Mouse (Mus musculus): Measurements from ENCODE around the gene Smg1. TPM values are rescaled to one million over a fixed set of nuclear protein-coding genes. Genes with fewer than 3 reads are reported as not detected.

Gene Smg1
- total and polyA plus RNA-seq, 2 experiments from 2014 or later, result 16.0 to 44.1 TPM

DNA sequence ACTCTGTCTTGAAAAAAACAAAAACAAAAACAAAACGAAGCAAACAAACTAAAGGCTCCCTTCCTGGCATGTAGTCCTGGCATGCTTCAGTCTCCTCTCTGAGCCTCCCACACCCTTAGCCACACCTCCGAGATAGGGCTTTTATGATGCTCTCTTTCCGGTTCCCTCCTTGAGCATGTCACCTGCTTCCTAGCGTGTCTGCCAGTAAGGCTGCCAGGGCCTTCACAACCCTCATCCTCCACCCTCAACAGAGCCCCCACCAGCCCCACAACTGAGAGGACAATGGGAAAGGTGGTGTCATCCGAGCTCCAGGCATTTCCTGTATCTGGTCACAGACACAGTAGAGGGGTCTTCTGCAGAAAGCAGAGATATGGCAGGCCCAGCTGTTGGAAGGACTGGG is 18.9 kb upstream of the Smg1 start:
- no peak for DNase-seq (ENCODE audit: low spot score)
- H3K4me3 ChIP-seq (ENCODE audit: low read depth, low read length), result no peak overlapping the region
- no peaks in the 10 kb centered on the region for H3K27me3 ChIP-seq (ENCODE audit: insufficient read depth, low read length)
- H3K36me3 ChIP-seq (ENCODE audit: insufficient read depth, low read length), result no peaks in the 10 kb centered on the region
- H3K4me1 ChIP-seq (ENCODE audit: insufficient read depth, low read length), result no peaks in the 10 kb centered on the region
- H3K4me2 ChIP-seq (ENCODE audit: low read depth, low read length, poor library complexity, severe bottlenecking), result no peak overlapping the region
- no peaks in the 10 kb centered on the region for H3K9me3 ChIP-seq (ENCODE audit: low read length)
- WGBS, result 74% methylated on average over 5 of the region's 5 CpGs
- no peak overlapping the region for H3K9ac ChIP-seq (replicated peaks; ENCODE audit: low read length, poor library complexity, severe bottlenecking)
- TF ChIP-seq CTCF (IDR thresholded peaks at IDR 0.05), result no peak
- ATAC-seq (ENCODE audit: low FRiP score), result no peak
- no peak overlapping the region for H3K27ac ChIP-seq (ENCODE audit: low read depth, low read length)

DNA sequence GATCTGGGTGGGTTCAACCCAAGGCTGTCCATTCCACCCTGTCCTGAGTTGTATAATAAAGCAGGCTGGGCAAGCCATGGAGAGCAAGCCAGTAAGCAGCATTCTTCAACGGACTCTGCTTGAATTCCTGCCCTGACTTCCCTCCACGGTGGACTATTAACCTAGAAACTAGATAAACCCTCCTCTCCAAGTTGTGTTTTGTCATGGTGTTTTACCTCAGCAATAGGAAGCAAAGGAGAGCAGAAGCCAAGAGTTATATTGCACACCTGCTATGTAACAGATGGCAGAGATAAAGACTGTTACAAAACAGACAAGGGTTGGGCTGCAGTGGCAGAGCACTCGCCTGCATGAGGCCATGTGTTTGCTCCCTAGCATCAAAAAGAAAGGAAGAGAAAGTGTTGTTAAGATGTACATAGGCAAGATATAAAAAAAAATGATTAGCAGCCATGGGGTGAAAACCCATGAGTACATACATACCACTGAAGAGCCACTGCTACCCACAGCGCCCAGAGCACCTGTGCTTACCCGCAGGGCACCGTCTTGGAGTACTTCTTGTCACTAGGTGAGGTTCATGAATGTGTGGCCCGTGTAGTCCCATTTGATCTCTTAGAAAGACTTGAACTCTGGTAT is 16.3 kb upstream of the Smg1 start:
- DNase-seq (ENCODE audit: low spot score), result no peak
- Histone ChIP-seq H3K4me1 (ENCODE audit: insufficient read depth, low read length) (no peaks in the 10 kb centered on the region), H3K4me2 (ENCODE audit: low read depth, low read length, poor library complexity, severe bottlenecking) (no peak overlapping the region), H3K27ac (ENCODE audit: low read depth, low read length) (no peak overlapping the region), H3K9me3 (ENCODE audit: low read length) (no peaks in the 10 kb centered on the region), H3K9ac (replicated peaks; ENCODE audit: low read length, poor library complexity, severe bottlenecking) (no peak overlapping the region), H3K27me3 (ENCODE audit: insufficient read depth, low read length) (no peaks in the 10 kb centered on the region), H3K36me3 (ENCODE audit: insufficient read depth, low read length) (no peaks in the 10 kb centered on the region), H3K4me3 (ENCODE audit: low read depth, low read length) (no peak overlapping the region)
- no peak for TF ChIP-seq CTCF (IDR thresholded peaks at IDR 0.05)
- WGBS, result 92% methylated on average over 7 of the region's 7 CpGs
- no peak for ATAC-seq (ENCODE audit: low FRiP score)

DNA sequence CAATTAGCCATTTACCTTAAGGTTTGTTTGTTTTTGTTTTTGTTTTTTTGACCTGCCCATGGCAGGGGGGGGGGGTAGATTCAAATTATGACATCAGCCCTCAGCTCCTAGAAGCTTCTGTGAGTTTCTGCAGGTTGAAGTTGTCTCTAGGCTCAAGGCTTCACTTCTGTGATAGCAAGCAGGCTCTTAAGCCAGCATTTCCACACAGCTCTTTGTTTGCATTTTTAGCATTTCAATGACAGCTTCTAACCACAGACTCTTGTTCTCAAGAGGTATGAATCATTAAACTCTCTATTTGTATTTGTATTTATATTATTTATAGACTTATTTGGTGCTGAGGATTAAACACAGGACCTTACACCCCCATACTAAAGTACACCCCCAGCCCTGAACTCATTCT is 15.0 kb upstream of the Smg1 start:
- DNase-seq (ENCODE audit: low spot score) (no peak), ATAC-seq (ENCODE audit: low FRiP score) (no peak)
- Histone ChIP-seq H3K4me3 (ENCODE audit: low read depth, low read length) (no peak overlapping the region), H3K27me3 (ENCODE audit: insufficient read depth, low read length) (no peaks in the 10 kb centered on the region), H3K27ac (ENCODE audit: low read depth, low read length) (no peak overlapping the region), H3K9ac (replicated peaks; ENCODE audit: low read length, poor library complexity, severe bottlenecking) (no peak overlapping the region), H3K4me2 (ENCODE audit: low read depth, low read length, poor library complexity, severe bottlenecking) (no peak overlapping the region), H3K9me3 (ENCODE audit: low read length) (no peaks in the 10 kb centered on the region), H3K36me3 (ENCODE audit: insufficient read depth, low read length) (no peaks in the 10 kb centered on the region), H3K4me1 (ENCODE audit: insufficient read depth, low read length) (no peaks in the 10 kb centered on the region)
- no peak for TF ChIP-seq CTCF (IDR thresholded peaks at IDR 0.05)

DNA sequence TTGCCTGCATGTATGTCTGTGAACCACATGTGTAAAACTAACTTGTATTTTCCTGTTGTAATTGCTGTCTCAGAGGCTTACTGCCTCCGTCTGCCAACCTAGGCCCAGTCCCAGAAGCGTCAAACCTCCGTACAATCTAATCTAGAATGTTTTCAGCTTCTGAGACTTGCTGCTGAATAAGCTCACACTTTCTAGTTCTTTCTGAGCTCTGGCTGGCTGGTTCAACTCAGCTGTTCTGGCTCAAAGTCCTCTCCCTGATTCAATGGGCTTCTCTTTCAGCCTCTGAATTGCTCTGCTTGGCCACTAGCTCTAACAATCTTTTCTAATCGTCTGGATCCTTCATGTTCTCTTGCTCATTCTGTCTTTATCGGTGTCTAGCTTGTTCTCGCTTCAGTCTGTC is 13.3 kb upstream of the Smg1 start:
- no peak overlapping the region for H3K4me2 ChIP-seq (ENCODE audit: low read depth, low read length, poor library complexity, severe bottlenecking)
- WGBS, result 87% methylated on average over 6 of the region's 6 CpGs
- H3K36me3 ChIP-seq (ENCODE audit: insufficient read depth, low read length), result no peaks in the 10 kb centered on the region
- no peak for ATAC-seq (ENCODE audit: low FRiP score)
- H3K4me3 ChIP-seq (ENCODE audit: low read depth, low read length), result no peak overlapping the region
- no peaks in the 10 kb centered on the region for H3K9me3 ChIP-seq (ENCODE audit: low read length)
- no peaks in the 10 kb centered on the region for H3K4me1 ChIP-seq (ENCODE audit: insufficient read depth, low read length)
- no peaks in the 10 kb centered on the region for H3K27me3 ChIP-seq (ENCODE audit: insufficient read depth, low read length)
- no peak overlapping the region for H3K9ac ChIP-seq (replicated peaks; ENCODE audit: low read length, poor library complexity, severe bottlenecking)
- no peak overlapping the region for H3K27ac ChIP-seq (ENCODE audit: low read depth, low read length)
- DNase-seq (ENCODE audit: low spot score), result no peak
- TF ChIP-seq CTCF (IDR thresholded peaks at IDR 0.05), result no peak

DNA sequence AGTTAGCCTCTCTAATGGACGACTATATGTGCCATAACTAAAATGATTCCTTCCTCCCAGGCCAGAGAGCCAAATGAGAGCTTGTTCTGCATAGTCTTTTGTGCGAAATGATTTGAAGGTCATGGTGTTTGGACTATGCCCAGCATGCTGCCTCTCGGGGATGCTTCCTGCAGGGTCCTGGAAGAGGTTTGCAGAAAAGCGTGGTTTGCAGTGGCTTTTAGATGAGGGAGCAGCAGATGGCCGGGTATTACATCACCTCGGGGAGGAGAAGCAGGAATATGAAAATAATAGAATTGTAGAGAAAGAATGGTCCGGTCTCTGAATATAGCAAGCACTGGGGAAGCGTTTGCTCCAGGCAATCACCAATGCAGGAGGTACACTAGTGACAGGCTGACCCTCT is 11.0 kb upstream of the Smg1 start:
- DNase-seq (ENCODE audit: low spot score) (peak; percentile 71), ATAC-seq (ENCODE audit: low FRiP score) (no peak)
- H3K4me1 ChIP-seq (ENCODE audit: insufficient read depth, low read length), result no peaks in the 10 kb centered on the region
- WGBS, result 24% methylated on average over 8 of the region's 8 CpGs
- H3K9me3 ChIP-seq (ENCODE audit: low read length), result no peaks in the 10 kb centered on the region
- H3K27ac ChIP-seq (ENCODE audit: low read depth, low read length), result 0 out of 2 replicates have a peak overlapping the region, but pooled peaks have one; percentile 0
- H3K9ac ChIP-seq (replicated peaks; ENCODE audit: low read length, poor library complexity, severe bottlenecking), result no peak overlapping the region
- H3K4me2 ChIP-seq (ENCODE audit: low read depth, low read length, poor library complexity, severe bottlenecking), result no peak overlapping the region
- H3K27me3 ChIP-seq (ENCODE audit: insufficient read depth, low read length), result no peaks in the 10 kb centered on the region
- TF ChIP-seq CTCF (IDR thresholded peaks at IDR 0.05), result no peak
- H3K4me3 ChIP-seq (ENCODE audit: low read depth, low read length), result no peak overlapping the region
- H3K36me3 ChIP-seq (ENCODE audit: insufficient read depth, low read length), result no peaks in the 10 kb centered on the region

DNA sequence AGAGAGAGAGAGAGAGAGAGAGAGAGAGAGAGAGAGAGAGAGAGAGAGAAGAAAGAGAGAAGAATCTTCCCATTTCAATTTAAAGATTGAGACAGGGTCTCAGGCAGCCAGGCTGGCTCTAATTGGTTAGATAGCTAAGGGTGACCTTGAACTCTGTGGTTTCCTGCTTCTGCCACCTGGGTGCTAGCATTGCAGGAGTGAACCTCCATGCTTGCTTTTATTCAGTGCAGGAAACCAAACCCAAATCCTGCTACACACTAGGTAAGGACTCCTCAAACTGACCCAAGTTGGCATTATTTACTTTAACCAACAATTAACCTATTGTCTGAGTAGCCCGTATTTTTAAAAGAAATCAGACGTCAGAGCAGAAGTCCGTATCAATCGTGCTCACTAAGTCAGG is 10.5 kb upstream of the Smg1 start:
- Histone ChIP-seq H3K9ac (replicated peaks; ENCODE audit: low read length, poor library complexity, severe bottlenecking) (no peak overlapping the region), H3K9me3 (ENCODE audit: low read length) (no peaks in the 10 kb centered on the region), H3K27me3 (ENCODE audit: insufficient read depth, low read length) (no peaks in the 10 kb centered on the region), H3K36me3 (ENCODE audit: insufficient read depth, low read length) (no peaks in the 10 kb centered on the region), H3K4me3 (ENCODE audit: low read depth, low read length) (no peak overlapping the region), H3K4me2 (ENCODE audit: low read depth, low read length, poor library complexity, severe bottlenecking) (no peak overlapping the region), H3K4me1 (ENCODE audit: insufficient read depth, low read length) (no peaks in the 10 kb centered on the region), H3K27ac (ENCODE audit: low read depth, low read length) (0 out of 2 replicates have a peak overlapping the region, but pooled peaks have one; percentile 0)
- WGBS, result 48% methylated on average over 4 of the region's 4 CpGs
- DNase-seq (ENCODE audit: low spot score), result no peak
- TF ChIP-seq CTCF (IDR thresholded peaks at IDR 0.05), result no peak
- no peak for ATAC-seq (ENCODE audit: low FRiP score)
